Mouse (Mus musculus): ENCODE measurements around the gene Mettl22. TPM values are rescaled to one million over a fixed set of nuclear protein-coding genes. Genes with fewer than 3 reads are reported as not detected.

The Mettl22 gene
- polyA plus RNA-seq, 1 experiment from 2014 or later: 16.2 TPM

DNA sequence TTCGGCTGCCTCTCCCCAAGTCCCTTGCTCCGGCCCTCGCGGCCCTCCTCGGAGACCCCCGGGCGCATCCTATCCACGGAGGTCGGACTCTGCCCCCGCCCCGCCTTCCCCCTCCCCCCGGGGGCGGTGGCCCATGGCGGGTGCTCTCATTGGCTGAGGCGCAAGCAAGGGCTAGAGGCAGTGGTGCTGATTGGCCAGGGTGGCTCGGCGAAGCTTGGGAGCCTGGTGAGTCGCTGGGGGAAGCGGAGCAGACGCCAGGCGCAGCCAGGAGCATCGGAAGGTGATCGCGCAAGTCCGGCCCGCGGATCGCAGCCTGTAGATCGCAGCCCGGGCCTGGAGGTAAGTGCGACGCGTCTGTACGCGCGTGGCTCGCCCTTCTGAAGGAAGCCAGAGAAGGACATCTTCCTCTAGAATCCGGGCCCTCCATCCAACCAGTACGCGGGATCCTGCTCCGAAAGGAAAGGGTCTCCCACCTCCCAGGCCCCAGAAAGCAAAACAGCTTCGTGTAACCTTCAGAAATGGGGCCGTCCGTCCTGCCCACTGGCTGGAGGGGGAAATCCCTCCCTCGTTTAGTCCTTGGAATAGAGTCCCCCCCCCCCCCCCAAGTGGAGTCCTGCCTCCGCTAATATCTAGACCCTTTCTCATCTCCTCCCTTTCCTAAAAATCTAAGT, 42.8 kb downstream of the Mettl22 start, which contains the start of gene Abat:
Abat (plus strand) TSS at position 194 of the 671 bp plus-strand sequence.
- peak within 1 kb of the TSS; percentile 53 for H3K9ac ChIP-seq
- WGBS: 1% methylated on average over 45 of the region's 46 CpGs
- H3K36me3 ChIP-seq: no peaks in the 10 kb centered on the region
- H3K4me1 ChIP-seq: peaks cover 11% of the 10 kb centered on the region
- H3K4me3 ChIP-seq: peak within 1 kb of the TSS; percentile 60
- H3K27me3 ChIP-seq: no peaks in the 10 kb centered on the region
- no peaks in the 10 kb centered on the region for H3K9me3 ChIP-seq
- peak; percentile 98 for ATAC-seq (ENCODE audit: insufficient number of reproducible peaks, insufficient read depth, low FRiP score, low TSS enrichment)
- H3K4me2 ChIP-seq (replicated peaks): peak within 1 kb of the TSS; percentile 71
- H3K27ac ChIP-seq: peak within 1 kb of the TSS; percentile 64; the same call in 1 of the 2 replicates

DNA sequence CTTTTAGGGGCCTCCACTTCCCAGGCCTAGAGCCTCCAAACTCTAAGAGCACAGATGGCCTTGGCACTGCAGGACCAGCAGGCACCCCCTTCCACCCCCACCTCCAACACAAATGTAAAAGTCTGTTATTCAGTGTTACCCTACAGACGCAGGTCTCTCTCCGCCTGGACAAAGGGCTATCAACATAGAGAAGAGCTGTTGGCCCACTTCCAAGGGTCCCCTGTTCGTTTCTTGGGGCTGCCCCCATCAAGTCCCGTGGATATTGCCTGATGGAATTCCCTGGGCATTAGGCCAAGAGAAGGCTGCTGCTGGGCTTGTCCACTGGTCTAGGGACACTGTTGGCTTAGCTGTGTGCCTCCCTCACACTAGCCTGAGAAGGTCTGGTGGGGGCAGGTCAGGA, 43.6 kb downstream of the Mettl22 start:
- peak overlapping the region; percentile 53 for H3K9ac ChIP-seq
- no peaks in the 10 kb centered on the region for H3K9me3 ChIP-seq
- no peak overlapping the region for H3K27ac ChIP-seq
- ATAC-seq (ENCODE audit: insufficient number of reproducible peaks, insufficient read depth, low FRiP score, low TSS enrichment): no peak
- no peaks in the 10 kb centered on the region for H3K27me3 ChIP-seq
- H3K4me1 ChIP-seq: peaks cover 11% of the 10 kb centered on the region
- H3K4me3 ChIP-seq: peak overlapping the region; percentile 60
- peak overlapping the region; percentile 71 for H3K4me2 ChIP-seq (replicated peaks)
- WGBS: 36% methylated on average over 4 of the region's 4 CpGs
- H3K36me3 ChIP-seq: no peaks in the 10 kb centered on the region

DNA sequence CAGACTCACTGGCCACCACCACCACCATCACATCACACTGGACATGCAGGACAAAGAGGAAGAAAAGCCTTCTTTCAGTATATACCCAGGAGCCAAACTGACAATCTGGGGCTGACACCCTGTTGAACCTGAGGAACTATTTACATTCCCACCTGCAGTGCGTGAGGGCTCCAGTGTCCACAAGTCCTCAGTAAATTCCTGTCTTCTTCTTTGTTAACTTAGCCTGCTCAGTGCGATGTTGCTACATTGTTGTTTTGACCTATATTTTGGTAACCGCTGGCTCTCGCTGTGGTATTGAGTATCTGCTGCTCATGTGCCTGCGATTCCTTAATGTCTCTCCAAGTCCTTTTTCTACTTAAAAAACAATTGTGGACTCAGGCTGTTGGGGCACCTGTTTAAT, 49.9 kb downstream of the Mettl22 start:
- Histone ChIP-seq H3K4me2 (replicated peaks) (no peak overlapping the region), H3K4me1 (peaks cover 23% of the 10 kb centered on the region), H3K27me3 (no peaks in the 10 kb centered on the region), H3K27ac (no peak overlapping the region), H3K9ac (no peak overlapping the region), H3K4me3 (no peak overlapping the region), H3K36me3 (no peaks in the 10 kb centered on the region), H3K9me3 (no peaks in the 10 kb centered on the region)
- no peak for ATAC-seq (ENCODE audit: insufficient number of reproducible peaks, insufficient read depth, low FRiP score, low TSS enrichment)
- WGBS: 80% methylated on average over 5 of the region's 5 CpGs

DNA sequence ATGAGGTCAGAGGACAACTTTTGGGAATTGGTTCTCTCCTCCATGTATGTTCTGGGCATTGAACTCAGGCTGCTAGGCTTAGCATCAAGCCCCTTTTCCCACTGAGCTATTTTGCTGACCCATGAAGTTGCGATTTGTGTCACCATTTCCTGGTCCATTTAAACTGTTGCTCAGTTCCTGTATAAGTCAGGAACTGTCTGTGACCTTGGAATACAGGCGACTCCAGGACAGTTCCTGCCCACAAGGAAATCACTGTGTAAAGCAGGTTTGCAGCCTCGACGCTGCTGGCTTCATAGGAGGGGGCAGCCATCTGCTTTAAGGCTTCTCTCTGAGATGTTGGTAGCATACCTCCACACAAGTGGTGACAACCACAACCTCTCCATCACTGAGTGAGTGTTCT, 50.7 kb downstream of the Mettl22 start:
- no peak overlapping the region for H3K4me3 ChIP-seq
- no peak for ATAC-seq (ENCODE audit: insufficient number of reproducible peaks, insufficient read depth, low FRiP score, low TSS enrichment)
- H3K9me3 ChIP-seq: no peaks in the 10 kb centered on the region
- H3K27me3 ChIP-seq: no peaks in the 10 kb centered on the region
- no peaks in the 10 kb centered on the region for H3K36me3 ChIP-seq
- H3K4me1 ChIP-seq: peaks cover 23% of the 10 kb centered on the region
- 72% methylated on average over 4 of the region's 4 CpGs for WGBS
- no peak overlapping the region for H3K9ac ChIP-seq
- H3K4me2 ChIP-seq (replicated peaks): no peak overlapping the region
- H3K27ac ChIP-seq: no peak overlapping the region

DNA sequence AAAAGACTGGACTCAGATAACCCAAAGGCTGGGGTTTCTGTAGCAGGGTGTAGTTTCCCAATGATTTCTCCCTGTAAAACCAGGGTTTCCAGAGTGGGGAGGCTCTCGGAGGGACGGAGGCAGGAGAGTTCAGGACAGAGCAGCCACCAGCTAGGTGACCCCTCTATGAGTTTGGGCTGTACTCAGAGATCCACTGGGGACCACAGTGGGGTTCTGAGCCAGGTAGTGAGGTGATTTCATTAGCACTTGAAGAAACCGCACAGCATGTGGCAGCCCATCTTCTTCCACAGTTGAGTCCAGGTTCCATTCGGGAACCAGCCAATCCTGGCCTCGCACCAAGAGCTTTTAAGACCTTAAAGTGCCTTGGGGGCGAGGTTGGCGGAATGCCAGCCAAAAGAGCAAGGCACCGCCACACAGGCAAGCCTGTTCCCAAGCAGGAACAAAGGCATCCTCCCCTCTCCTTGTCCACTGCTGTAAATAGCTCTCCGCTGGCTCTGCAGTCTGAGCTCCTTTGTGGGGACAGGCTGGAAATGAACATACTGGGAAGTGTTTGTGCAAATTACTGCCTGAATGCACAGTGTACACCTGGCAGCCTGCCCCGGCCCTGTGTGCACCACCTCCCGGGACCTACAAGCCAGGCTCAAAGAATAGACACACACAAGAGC, 53.0 kb downstream of the Mettl22 start:
- Histone ChIP-seq H3K4me2 (replicated peaks) (peak overlapping the region; percentile 9; the same call in 1 of the 2 replicates), H3K4me1 (peaks cover 23% of the 10 kb centered on the region), H3K27ac (peak overlapping the region; percentile 88), H3K4me3 (no peak overlapping the region), H3K27me3 (no peaks in the 10 kb centered on the region), H3K9ac (no peak overlapping the region), H3K9me3 (no peaks in the 10 kb centered on the region), H3K36me3 (no peaks in the 10 kb centered on the region)
- peak; percentile 82 for ATAC-seq (ENCODE audit: insufficient number of reproducible peaks, insufficient read depth, low FRiP score, low TSS enrichment)
- WGBS: 23% methylated on average over 11 of the region's 11 CpGs

DNA sequence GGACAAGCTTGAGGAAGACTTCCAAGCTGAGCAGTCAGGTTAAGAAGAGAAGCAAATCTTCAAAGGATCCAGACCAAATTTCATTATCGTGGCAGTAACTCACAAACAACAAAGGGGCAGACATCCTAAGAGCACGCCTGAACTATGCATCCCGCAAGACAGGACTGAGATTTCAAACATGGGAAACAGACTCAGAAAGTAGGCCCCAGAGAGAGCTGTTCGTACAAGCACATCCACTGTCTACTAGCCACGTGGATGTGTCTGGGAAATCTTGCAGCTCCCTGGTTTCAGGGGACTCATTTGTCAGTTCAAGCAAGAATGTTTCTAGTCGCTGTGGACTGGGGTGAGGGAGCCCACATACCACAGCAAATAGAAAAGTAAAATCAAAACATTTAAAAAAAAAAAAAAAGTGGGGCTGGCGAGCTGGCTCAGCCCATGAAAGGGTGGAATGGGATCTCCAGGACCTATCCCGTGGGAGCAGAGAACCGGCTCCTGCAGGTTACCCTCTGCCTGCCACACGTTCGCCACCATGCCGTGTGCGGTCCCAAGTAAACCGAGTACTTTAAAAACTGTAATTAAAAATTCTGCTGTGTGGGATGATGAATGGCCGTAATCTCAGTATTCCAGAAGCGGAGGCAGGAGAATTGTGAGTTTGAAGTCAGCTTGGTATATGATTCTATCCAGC, 53.7 kb downstream of the Mettl22 start:
- Histone ChIP-seq H3K9me3 (no peaks in the 10 kb centered on the region), H3K36me3 (no peaks in the 10 kb centered on the region), H3K4me2 (replicated peaks) (peak overlapping the region; percentile 9; the same call in 1 of the 2 replicates), H3K27ac (peak overlapping the region; percentile 88), H3K27me3 (no peaks in the 10 kb centered on the region), H3K9ac (no peak overlapping the region), H3K4me3 (no peak overlapping the region), H3K4me1 (peaks cover 23% of the 10 kb centered on the region)
- no peak; the same call in none of the 2 replicates for ATAC-seq (ENCODE audit: insufficient number of reproducible peaks, insufficient read depth, low FRiP score, low TSS enrichment)
- 43% methylated on average over 16 of the region's 16 CpGs for WGBS

DNA sequence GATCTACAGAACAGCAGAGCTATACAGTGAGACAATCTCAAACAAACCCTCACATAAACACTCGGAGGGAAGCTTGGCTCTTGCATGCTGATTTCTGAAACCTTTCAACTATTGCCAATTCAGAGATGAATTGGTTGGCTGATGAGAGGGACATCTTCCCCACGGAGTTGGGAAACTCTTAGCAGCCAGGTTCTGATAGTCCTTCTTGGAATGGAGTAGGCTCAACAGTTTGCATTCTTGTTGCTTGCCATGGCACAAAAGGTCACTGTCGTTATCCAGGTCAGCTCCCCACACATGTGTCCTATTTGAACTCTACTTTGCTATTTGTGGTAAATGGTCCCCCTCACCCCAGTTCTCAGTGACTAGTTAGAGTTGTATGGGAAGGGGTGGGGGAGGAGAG, 54.7 kb downstream of the Mettl22 start:
- 63% methylated on average over 3 of the region's 3 CpGs for WGBS
- Histone ChIP-seq H3K4me2 (replicated peaks) (no peak overlapping the region), H3K4me3 (no peak overlapping the region), H3K36me3 (no peaks in the 10 kb centered on the region), H3K9me3 (no peaks in the 10 kb centered on the region), H3K9ac (no peak overlapping the region), H3K27me3 (no peaks in the 10 kb centered on the region), H3K27ac (no peak overlapping the region), H3K4me1 (peaks cover 32% of the 10 kb centered on the region)
- ATAC-seq (ENCODE audit: insufficient number of reproducible peaks, insufficient read depth, low FRiP score, low TSS enrichment): no peak

DNA sequence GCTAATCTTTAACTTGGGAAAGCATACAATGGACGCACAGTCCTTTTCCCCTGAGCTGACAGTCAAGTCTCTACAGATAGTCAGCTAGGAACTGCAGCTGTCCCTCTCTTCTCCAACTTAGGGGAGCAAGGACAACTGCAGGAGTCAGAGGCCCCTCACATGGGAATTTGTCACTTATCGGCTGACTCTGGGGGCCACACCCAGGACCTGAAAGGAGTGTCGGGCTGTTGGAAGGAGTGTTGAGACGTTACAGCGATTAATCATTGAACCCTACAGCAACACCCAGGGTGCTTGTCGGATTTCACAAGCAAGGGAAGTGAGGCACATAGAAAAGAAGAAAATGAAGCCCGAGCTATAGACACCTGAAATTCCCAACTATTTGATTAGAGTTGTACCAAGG, 55.3 kb downstream of the Mettl22 start:
- H3K4me2 ChIP-seq (replicated peaks): no peak overlapping the region
- H3K27me3 ChIP-seq: no peaks in the 10 kb centered on the region
- H3K9me3 ChIP-seq: no peaks in the 10 kb centered on the region
- H3K36me3 ChIP-seq: no peaks in the 10 kb centered on the region
- H3K27ac ChIP-seq: no peak overlapping the region
- peaks cover 37% of the 10 kb centered on the region for H3K4me1 ChIP-seq
- 85% methylated on average over 7 of the region's 7 CpGs for WGBS
- no peak overlapping the region for H3K4me3 ChIP-seq
- ATAC-seq (ENCODE audit: insufficient number of reproducible peaks, insufficient read depth, low FRiP score, low TSS enrichment): no peak
- no peak overlapping the region for H3K9ac ChIP-seq

DNA sequence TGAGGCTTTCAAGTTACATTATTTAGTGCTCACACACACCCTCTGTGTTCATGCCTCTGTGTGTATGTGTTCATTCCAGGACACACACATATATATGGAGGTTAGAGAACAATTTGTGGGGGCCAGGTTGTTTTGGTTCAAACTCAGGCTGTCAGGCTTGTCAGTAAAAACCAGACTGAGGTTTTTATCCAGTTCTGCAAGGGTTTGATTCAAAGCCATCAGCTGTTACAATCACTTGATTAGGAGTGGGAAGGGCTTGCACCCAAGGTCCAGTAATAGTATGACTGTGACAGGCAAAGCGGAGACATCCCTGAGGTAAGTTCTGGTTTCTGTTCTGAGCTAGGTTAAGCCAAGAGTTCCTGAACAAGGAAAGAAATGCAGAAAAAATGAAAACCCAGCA, 58.8 kb downstream of the Mettl22 start:
- no peaks in the 10 kb centered on the region for H3K9me3 ChIP-seq
- H3K4me2 ChIP-seq (replicated peaks): no peak overlapping the region
- no peaks in the 10 kb centered on the region for H3K36me3 ChIP-seq
- 0 out of 2 replicates have a peak overlapping the region, but pooled peaks have one; percentile 24 for H3K27ac ChIP-seq
- no peak for ATAC-seq (ENCODE audit: insufficient number of reproducible peaks, insufficient read depth, low FRiP score, low TSS enrichment)
- no peak overlapping the region for H3K9ac ChIP-seq
- no peaks in the 10 kb centered on the region for H3K27me3 ChIP-seq
- H3K4me3 ChIP-seq: no peak overlapping the region
- peaks cover 22% of the 10 kb centered on the region; the same call in 1 of the 2 replicates for H3K4me1 ChIP-seq
- 83% methylated on average over 1 of the region's 1 CpGs for WGBS

DNA sequence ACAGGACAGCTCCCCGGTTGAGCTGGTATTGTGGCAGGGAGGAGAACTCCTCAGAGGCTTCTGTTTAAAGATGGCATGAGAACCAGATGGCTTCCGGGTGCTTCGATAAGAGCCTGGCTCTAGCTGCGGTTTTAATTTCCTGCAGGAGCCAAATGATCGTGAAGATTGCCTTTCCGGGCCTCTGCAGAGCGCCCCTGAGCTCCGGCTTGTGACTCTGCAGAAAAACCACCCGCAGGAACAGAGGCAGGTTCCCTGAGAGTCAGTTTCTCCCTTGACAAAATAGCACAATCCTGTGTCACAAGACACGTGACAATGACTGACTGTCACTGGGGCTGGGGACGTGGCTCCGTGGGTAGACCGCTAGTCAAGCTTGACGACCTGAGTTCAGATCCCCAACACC, 59.4 kb downstream of the Mettl22 start:
- no peak for ATAC-seq (ENCODE audit: insufficient number of reproducible peaks, insufficient read depth, low FRiP score, low TSS enrichment)
- Histone ChIP-seq H3K36me3 (no peaks in the 10 kb centered on the region), H3K4me3 (no peak overlapping the region), H3K9me3 (no peaks in the 10 kb centered on the region), H3K27me3 (no peaks in the 10 kb centered on the region), H3K4me1 (peaks cover 16% of the 10 kb centered on the region; the same call in 1 of the 2 replicates), H3K27ac (0 out of 2 replicates have a peak overlapping the region, but pooled peaks have one; percentile 24), H3K9ac (no peak overlapping the region), H3K4me2 (replicated peaks) (no peak overlapping the region)
- 53% methylated on average over 14 of the region's 14 CpGs for WGBS

DNA sequence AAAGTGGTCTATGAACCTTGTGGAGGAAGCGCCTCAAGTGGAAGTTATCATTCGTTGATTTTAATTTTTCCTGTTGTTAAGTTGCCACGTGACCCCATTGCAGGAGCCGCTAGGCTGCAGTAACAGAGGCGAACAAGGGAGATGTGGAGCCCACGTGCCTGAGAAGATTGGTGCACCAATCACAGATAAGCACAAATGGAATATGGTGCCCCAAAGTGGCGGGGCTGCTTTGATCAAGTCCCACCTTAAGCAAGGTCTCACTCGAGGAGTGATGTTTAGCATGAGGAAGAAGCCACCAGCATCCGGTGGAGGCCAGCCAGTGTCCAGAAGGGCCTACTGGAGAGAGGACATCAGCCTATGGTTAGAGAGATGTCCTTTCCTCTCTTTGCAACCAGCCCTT, 61.9 kb downstream of the Mettl22 start:
- Histone ChIP-seq H3K9ac (no peak overlapping the region), H3K27ac (no peak overlapping the region), H3K9me3 (no peaks in the 10 kb centered on the region), H3K36me3 (no peaks in the 10 kb centered on the region), H3K4me2 (replicated peaks) (no peak overlapping the region), H3K4me3 (no peak overlapping the region), H3K4me1 (peaks cover 15% of the 10 kb centered on the region), H3K27me3 (no peaks in the 10 kb centered on the region)
- 89% methylated on average over 9 of the region's 9 CpGs for WGBS
- no peak for ATAC-seq (ENCODE audit: insufficient number of reproducible peaks, insufficient read depth, low FRiP score, low TSS enrichment)

Data from embryonic facial prominence, embryonic 12.5 days (tissue).